Mouse (Mus musculus) olfactory bulb, adult 2 months (tissue): ENCODE data around the gene AL732309.1. TPM values are rescaled to one million over a fixed set of nuclear protein-coding genes. Genes with fewer than 3 reads are reported as not detected.

Source experiments
- H3K27ac ChIP-seq: fragments of 200-500 bp; 2 replicates; pipeline ENCODE4 v1.5.1; 2012; ENCODE audit warnings: low read depth, low read length; ENCODE audit not compliant: insufficient read depth
- H3K4me1 ChIP-seq: fragments of 200-500 bp; 2 replicates; pipeline ENCODE4 v1.6.1; 2012; ENCODE audit warnings: low read length; ENCODE audit not compliant: control insufficient read depth, insufficient read depth
- H3K4me3 ChIP-seq: fragments of 200-500 bp; 2 replicates; pipeline ENCODE4 v1.5.1; 2012; ENCODE audit warnings: mild to moderate bottlenecking, low read depth, low read length, moderate library complexity; ENCODE audit not compliant: insufficient read depth
- CTCF ChIP-seq: fragments of 200-500 bp; IDR thresholded peaks from 2 replicates; pipeline ENCODE4 v1.5.1; 2012; ENCODE audit warnings: low read depth, mild to moderate bottlenecking, low read length, moderate library complexity; ENCODE audit not compliant: insufficient read depth
- POLR2A ChIP-seq: fragments of 200-500 bp; IDR thresholded peaks from 2 replicates; pipeline ENCODE4 v1.6.1; 2012; ENCODE audit warnings: mild to moderate bottlenecking, low read depth, low read length, moderate library complexity; ENCODE audit not compliant: insufficient read depth
- WGBS: fragments of 180-500 bp; shearing (Covaris S2); methylation state at CpG from one replicate; pipeline ENCODE4 v1.1.7; 2018; 5-methylcytosine and 5-hydroxymethylcytosine counted together
- polyA plus RNA-seq: library from polyadenylated mRNA; stranded (reverse); fragments of >200 nt; gene quantifications from 2 replicates; pipeline ENCODE4 v1.2.4, GENCODE M21; 2012; ENCODE audit warnings: low replicate concordance; ENCODE audit not compliant: missing spikeins, insufficient read depth, insufficient read length

AL732309.1 gene
- polyA plus RNA-seq, 1 experiment: not detected

DNA sequence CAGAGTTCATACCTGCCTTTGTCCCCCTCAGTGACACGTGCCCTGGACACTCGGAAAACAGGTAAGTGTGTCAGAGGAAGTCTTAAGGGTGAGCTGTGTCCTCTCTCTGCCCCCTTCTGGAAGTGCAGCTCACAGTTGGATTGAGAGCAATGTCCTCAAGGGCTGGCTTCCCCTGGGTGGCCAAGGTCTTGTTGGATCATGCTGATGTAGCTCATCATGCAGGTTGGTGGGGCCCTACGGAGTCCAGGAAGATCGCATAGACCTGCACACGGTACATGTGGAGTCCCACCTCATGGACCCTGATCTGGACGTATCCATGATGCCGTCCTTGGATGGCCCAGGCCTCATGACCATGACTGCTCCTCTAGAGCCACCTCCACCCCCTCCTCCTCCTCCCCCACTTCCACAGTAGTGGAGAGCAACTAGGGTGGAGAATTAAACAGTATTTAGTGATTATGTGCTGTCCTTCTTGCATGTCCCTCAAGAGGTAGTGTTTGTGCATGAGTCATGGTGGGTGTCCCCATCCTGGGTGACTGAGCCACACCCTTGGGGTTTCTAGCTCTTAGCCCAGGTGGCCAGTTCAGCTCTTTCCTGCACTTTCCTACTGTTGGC, 42.2 kb upstream of the AL732309.1 start:
- 66% methylated on average over 7 of the region's 7 CpGs for WGBS
- TF ChIP-seq CTCF (no peak), POLR2A (0 out of 2 replicates have a peak, but pooled peaks have one; percentile 29)
- Histone ChIP-seq H3K27ac (no peak overlapping the region), H3K4me3 (no peak overlapping the region), H3K4me1 (peaks cover 64% of the 10 kb centered on the region)

DNA sequence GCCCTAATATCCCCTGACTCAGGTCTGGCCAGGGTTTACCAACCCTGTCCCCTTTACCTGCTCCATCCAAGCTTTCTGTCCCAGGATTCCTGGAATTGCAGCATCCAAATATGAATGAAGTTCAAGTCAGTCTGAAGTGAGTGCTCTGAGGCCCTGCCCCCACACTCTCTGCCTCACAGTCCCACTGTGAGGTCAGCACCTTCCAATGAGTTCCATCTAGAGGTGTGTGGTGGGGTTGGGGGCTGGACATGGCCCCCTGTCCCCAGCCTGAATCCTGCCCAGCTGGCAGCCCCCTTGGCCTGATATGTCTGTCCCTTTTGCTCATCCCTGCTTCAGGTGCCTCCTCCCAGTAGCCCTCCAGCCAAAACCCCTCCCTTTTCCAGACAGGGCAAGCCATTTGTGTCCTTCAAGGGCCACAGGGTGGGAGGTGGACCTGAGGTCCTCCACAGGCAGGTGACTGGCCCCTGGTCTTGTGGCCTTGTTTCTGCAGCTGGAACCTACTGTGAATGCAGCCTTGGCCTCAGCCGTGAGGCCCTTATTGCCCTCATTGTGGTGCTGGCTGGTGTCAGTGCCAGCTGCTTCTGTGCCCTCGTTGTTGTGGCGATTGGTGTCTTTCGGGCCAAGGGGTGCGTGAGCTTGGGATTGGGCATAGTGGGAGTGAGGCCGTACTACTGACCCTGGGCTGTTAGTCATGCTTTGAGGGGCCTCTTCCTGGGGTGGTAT, 41.4 kb upstream of the AL732309.1 start, which contains the start of gene Tmem210:
Tmem210 (plus strand) TSS at position 219 of the 723 bp plus-strand sequence.
- TF ChIP-seq POLR2A: no peak
- TF ChIP-seq CTCF: no peak
- H3K4me3 ChIP-seq: no peak within 1 kb of the TSS
- peaks cover 57% of the 10 kb centered on the region for H3K4me1 ChIP-seq
- no peak within 1 kb of the TSS for H3K27ac ChIP-seq
- WGBS: 35% methylated on average over 6 of the region's 6 CpGs

DNA sequence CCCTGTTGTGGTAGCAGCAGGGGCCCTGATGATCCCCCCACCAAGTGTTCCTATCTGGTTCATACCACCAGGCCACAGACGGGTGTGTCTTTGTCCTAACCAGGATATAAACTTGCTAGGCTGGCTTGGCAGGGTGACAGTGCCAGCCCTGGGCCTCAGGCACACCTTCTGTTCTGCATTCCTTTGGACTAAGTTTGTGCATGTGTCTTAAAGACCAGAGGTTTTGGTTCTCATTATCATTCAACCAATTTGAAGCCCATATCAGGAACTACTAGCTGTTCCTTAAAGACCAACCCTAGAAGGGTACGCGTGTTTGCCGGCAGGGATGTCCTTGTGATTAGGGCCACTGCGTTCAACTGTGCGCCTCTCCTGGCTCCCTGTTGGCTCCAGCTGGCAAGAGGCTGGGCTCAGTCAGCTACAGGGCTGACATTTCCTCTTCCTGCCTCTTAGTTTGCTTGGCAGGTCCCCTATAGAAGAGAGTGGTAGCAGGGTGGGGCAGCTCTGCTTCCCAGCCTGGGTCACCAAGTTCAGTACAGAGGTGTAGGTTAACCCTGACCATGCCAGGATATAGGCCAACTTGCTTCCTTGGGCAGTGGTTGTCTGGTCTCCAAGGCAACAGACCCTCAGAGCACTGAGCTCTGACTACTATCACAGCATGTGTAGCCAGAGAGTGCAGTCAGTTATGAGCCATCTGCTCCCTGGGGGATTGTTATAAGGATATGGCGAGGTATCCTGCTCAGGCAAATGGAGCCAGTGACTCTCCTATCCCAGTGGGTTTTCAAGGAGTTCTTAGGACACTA, 40.4 kb upstream of the AL732309.1 start:
- peaks cover 47% of the 10 kb centered on the region for H3K4me1 ChIP-seq
- H3K4me3 ChIP-seq: no peak overlapping the region
- H3K27ac ChIP-seq: no peak overlapping the region
- 33% methylated on average over 7 of the region's 7 CpGs for WGBS
- TF ChIP-seq CTCF (no peak), POLR2A (no peak)

DNA sequence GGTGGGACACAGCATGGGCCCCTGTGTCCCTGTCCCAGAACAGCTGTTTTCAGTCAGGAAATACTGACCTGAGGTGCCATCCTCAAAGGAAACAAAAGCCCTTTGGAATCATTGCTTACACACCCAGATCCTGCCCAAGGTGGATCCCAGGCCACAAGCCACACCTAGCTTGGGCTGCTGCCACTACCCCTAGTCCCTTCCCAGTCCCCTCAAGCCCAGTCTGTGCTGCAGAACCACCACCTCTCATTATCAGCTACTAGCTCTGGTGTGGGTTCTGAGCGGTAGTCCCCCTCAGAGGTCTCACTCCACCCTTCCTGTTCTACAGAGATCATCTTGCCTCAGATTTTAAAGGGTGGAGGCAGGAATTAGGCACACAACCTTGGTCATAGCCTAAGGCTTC, 39.7 kb upstream of the AL732309.1 start:
- TF ChIP-seq CTCF: no peak
- TF ChIP-seq POLR2A: no peak
- H3K27ac ChIP-seq: no peak overlapping the region
- H3K4me3 ChIP-seq: no peak overlapping the region
- WGBS: 76% methylated on average over 1 of the region's 1 CpGs
- H3K4me1 ChIP-seq: peaks cover 40% of the 10 kb centered on the region

DNA sequence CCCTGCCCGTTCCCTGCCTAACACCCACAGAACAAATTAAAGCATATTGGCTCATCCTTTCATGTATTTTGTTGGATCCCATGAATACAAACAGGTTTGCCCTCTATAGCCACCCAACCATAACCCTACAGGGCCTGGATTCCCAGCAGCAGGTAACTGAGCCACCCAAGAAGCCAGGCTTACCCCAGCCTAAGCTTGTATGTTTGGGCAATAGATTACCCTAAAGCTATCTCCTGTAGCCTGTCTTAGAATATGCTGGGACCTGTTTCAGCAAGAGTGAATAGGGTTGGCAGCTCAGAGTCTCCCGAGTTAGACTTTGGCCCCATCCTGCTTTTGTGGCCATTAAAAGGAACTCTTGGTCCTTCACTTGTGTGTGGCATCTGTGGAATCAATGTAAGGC, 38.9 kb upstream of the AL732309.1 start:
- no peak overlapping the region for H3K27ac ChIP-seq
- TF ChIP-seq CTCF (no peak), POLR2A (no peak)
- peaks cover 32% of the 10 kb centered on the region for H3K4me1 ChIP-seq
- 76% methylated on average over 2 of the region's 2 CpGs for WGBS
- no peak overlapping the region for H3K4me3 ChIP-seq

DNA sequence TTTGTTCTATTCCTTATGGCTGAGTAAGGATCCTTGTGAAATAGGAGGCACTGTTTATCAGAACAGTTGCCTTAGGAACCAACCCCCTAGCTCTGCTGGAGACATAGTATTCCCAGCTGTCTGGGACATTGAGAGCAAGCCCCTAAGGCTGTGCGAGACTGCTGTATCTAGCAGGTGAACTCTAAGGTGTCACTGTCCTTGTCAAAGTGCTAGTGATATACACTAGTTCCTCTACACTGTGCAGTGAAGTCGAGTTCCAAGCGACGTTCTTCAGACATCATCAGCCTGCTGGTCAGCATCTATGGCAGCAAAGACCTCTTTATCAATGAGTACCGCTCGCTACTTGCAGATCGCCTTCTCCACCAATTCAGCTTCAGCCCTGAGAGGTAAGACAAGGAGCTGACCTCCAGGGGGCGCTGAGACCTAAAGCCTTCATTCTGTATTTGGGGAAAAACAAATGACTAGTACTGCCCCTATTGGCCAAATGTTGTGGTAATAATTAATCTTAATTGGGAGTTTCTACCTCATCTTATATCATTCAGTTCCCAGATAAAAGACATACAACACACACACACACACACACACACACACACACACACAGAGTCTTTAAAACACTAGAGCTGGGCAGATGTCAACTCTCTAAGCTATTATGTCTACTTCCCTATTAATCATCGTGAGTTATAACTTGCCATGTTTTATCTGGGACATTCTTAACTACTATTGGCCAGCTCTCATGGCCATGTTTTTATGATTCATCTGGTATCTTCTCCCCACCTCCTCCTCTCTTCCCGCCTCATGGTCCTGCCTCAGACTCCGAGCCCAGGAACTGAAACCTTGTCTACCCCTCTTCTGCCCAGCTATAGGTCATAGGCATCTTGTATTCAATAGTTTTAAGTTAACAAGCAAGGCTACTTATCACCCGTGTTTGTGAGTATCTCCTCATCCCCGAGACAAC, 32.5 kb upstream of the AL732309.1 start:
- TF ChIP-seq POLR2A (no peak), CTCF (0 out of 2 replicates have a peak, but pooled peaks have one; percentile 20)
- WGBS: 55% methylated on average over 13 of the region's 13 CpGs

DNA sequence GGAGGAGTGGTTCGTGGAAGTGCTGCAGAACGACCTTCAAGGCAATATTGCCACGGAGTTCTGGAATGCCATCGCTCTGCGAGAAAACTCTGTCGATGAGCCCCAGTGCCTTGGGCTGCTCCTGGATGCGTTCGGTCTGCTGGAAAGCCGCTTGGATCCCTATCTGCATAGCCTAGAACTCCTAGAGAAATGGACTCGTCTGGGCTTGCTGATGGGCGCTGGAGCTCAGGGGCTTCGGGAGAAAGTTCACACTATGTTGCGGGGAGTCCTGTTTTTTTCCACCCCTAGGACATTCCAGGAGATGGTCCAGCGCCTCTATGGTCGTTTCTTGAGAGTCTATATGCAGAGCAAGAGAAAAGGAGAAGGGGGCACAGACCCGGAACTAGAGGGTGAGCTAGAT, 26.3 kb upstream of the AL732309.1 start:
- Histone ChIP-seq H3K27ac (no peak overlapping the region), H3K4me3 (peak overlapping the region; percentile 53), H3K4me1 (peaks cover 18% of the 10 kb centered on the region)
- TF ChIP-seq CTCF (no peak), POLR2A (no peak)
- WGBS: 34% methylated on average over 16 of the region's 16 CpGs

More for the DNA sequence above, 32.5 kb upstream of the AL732309.1 start:
- no peaks in the 10 kb centered on the region for H3K4me1 ChIP-seq
- no peak overlapping the region for H3K4me3 ChIP-seq
- no peak overlapping the region for H3K27ac ChIP-seq

DNA sequence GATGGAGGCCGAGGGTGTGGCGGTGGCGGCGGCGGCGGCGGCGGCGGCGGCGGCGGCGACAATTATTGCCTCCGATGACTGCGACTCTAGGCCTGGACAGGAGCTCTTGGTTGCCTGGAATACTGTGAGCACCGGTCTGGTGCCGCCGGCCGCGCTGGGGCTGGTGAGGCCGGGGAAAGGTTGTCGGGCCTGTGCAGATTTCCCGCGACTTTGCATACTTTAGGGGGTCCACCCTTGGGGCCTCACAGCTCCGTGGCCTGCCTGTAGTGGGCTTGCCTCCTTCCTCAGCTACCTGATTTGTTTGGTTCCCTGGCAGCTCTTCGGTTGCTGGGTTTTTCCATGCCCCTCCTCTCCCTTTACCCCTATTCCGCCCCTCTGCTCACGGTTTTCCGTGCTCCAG, 25.9 kb upstream of the AL732309.1 start:
- H3K4me1 ChIP-seq: peaks cover 18% of the 10 kb centered on the region
- under 1% methylated on average over 29 of the region's 29 CpGs for WGBS
- H3K4me3 ChIP-seq: peak overlapping the region; percentile 53
- H3K27ac ChIP-seq: no peak overlapping the region
- 0 out of 2 replicates have a peak, but pooled peaks have one; percentile 4 for TF ChIP-seq CTCF
- TF ChIP-seq POLR2A: no peak; the same call in 1 of the 2 replicates
